Mouse (Mus musculus): ENCODE data around the gene Calhm6.

DNA sequence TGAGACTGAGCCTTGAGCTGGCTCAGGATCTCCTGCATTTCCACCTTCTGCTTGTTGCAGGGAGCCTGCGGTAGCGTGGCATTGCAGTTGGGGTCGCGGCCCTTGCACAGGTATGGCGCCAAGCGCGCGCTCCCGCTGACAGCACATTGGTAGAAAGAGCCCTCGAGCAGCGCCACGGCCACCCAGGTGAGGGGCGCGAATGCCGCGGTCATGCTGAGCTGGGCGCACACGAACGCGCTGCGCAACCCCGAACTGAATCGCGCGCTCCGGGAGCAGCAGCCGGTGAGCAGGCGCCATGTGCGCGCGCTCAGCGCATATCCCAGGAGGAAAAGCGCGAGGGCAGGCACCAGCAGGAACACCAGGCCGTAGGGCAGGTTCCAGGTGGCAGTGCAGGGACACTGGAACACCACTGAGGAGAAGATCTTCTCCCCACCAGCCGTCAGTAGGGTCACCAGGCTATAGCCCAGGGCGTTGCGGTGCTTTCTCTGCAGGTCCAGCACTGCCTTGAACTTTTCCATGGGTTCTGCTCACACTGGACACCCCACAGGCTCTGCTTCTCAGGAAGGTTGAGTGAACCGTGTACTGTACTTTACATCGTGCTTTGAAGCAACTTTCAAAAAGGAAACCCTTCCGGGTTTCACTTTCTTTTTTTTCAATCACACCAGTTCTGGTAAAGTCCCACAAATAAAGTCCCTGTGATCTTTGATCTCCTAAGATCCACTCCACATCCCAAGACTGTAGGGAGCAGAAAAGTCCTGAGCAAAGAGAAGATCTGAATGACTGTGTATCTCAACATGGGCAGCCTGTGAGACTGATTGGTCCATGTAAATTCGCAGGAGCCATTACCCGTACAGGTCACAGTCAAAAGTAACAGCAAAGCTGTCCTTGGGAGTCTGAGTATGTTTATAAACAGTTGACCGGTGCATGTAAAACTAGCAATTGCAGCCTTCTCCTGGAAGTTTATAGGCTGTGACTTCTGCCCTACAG, at the start of gene Calhm6:
- no peak for TF ChIP-seq CTCF (IDR thresholded peaks at IDR 0.05; ENCODE audit: low read depth, low read length)
- TF ChIP-seq POLR2A (IDR thresholded peaks at IDR 0.05; ENCODE audit: borderline replicate concordance, low read depth, low read length): no peak

All from bone marrow macrophage, adult 2 months (primary cell).